Mouse (Mus musculus) limb, embryonic 14.5 days (tissue): ENCODE data around the gene Chad. TPM values are rescaled to one million over a fixed set of nuclear protein-coding genes. Genes with fewer than 3 reads are reported as not detected.

Experiments
- ATAC-seq: fragments of 200-750 bp; cut with Nextera tagmentation; 2 replicates; pipeline ENCODE4 v1.8.0; 2017; ENCODE audit warnings: low read depth, moderate number of reproducible peaks, moderate TSS enrichment; ENCODE audit not compliant: low FRiP score
- DNase-seq: peaks from one replicate; pipeline ENCODE4 v3.0.0-alpha.2; 2015; ENCODE audit warnings: low spot score
- H3K27ac ChIP-seq: fragments of 300-500 bp; sonication (generic); replicated peaks from 2 replicates; pipeline ENCODE4 v1.5.1; 2014; ENCODE audit warnings: low read depth, mild to moderate bottlenecking, low read length, moderate library complexity, mixed read lengths
- H3K27me3 ChIP-seq: fragments of 300-500 bp; sonication (generic); 2 replicates; pipeline ENCODE4 v1.6.1; 2014; ENCODE audit warnings: low read length, mixed read lengths; ENCODE audit not compliant: control insufficient read depth, insufficient read depth
- H3K36me3 ChIP-seq: fragments of 300-500 bp; sonication (generic); 2 replicates; pipeline ENCODE4 v1.6.1; 2014; ENCODE audit warnings: mild to moderate bottlenecking, low read length, moderate library complexity, mixed read lengths; ENCODE audit not compliant: control insufficient read depth, insufficient read depth
- H3K4me1 ChIP-seq: fragments of 300-500 bp; sonication (generic); 2 replicates; pipeline ENCODE4 v1.6.1; 2014; ENCODE audit warnings: antibody characterized with exemption, low read length, mixed read lengths; ENCODE audit not compliant: control insufficient read depth, insufficient read depth
- H3K4me2 ChIP-seq: fragments of 300-500 bp; sonication (generic); replicated peaks from 2 replicates; pipeline ENCODE4 v1.6.1; 2014; ENCODE audit warnings: low read depth, mild to moderate bottlenecking, low read length, moderate library complexity; ENCODE audit not compliant: severe bottlenecking
- H3K4me3 ChIP-seq: fragments of 300-500 bp; sonication (generic); replicated peaks from 2 replicates; pipeline ENCODE4 v1.5.1; 2014; ENCODE audit warnings: low read length
- H3K9ac ChIP-seq: fragments of 300-500 bp; sonication (generic); 2 replicates; pipeline ENCODE4 v1.6.1; 2014; ENCODE audit warnings: mild to moderate bottlenecking, low read depth, low read length, moderate library complexity; ENCODE audit not compliant: severe bottlenecking
- H3K9me3 ChIP-seq: fragments of 300-500 bp; sonication (generic); 2 replicates; pipeline ENCODE4 v1.6.1; 2016; ENCODE audit warnings: low read length; ENCODE audit not compliant: control insufficient read depth
- POLR2A ChIP-seq: fragments of 200-500 bp; IDR thresholded peaks from 2 replicates; pipeline ENCODE4 v1.8.0; 2012; ENCODE audit warnings: inconsistent platforms, mild to moderate bottlenecking, moderate library complexity, borderline replicate concordance; ENCODE audit not compliant: insufficient read depth, insufficient read length; ENCODE audit errors: extremely low read depth
- WGBS: fragments of 180-500 bp; shearing (Covaris S2); extraction: QIAGEN DNeasy Blood & Tissue Kit; methylation state at CpG from one replicate; pipeline ENCODE4 v1.1.7; 2014; 5-methylcytosine and 5-hydroxymethylcytosine counted together
- polyA plus RNA-seq, 2 experiments: library from polyadenylated mRNA; depleted of rRNA in 1 of 2; stranded (reverse) in 1 of 2; unstranded in 1 of 2; fragments of >200 nt; fragmentation: Nextera tagmentation in 1 of 2; extraction: Ambion mirVana in 1 of 2; gene quantifications; 2 replicates each; pipeline versions ENCODE4 v1.2.1 to v1.2.3; 2012 to 2014

Chad gene
- polyA plus RNA-seq, 2 experiments = 18.2 to 29.5 TPM

- Histone ChIP-seq H3K27me3 (no peaks in the 10 kb centered on the region), H3K4me3 (no peak overlapping the region), H3K9ac (0 out of 2 replicates have a peak overlapping the region, but pooled peaks have one; percentile 8), H3K9me3 (no peaks in the 10 kb centered on the region), H3K4me2 (peak overlapping the region; percentile 34), H3K36me3 (peaks cover 14% of the 10 kb centered on the region; the same call in 1 of the 2 replicates), H3K27ac (no peak overlapping the region), H3K4me1 (peaks cover 14% of the 10 kb centered on the region)
- WGBS = 57% methylated on average over 18 of the region's 18 CpGs
- no peak for DNase-seq
- ATAC-seq = no peak
- no peak for TF ChIP-seq POLR2A
Measured at GRCm38 (mm10) chr11:94544422-94544821, 20.4 kb upstream of the Chad start.

GRCm38 (mm10) chr11:94546381-94546780 is 18.5 kb upstream of the Chad start:
- 96% methylated on average over 5 of the region's 5 CpGs for WGBS
- Histone ChIP-seq H3K27ac (no peak overlapping the region), H3K4me1 (peaks cover 17% of the 10 kb centered on the region), H3K4me2 (no peak overlapping the region), H3K36me3 (peaks cover 14% of the 10 kb centered on the region; the same call in 1 of the 2 replicates), H3K27me3 (no peaks in the 10 kb centered on the region), H3K9ac (no peak overlapping the region), H3K9me3 (no peaks in the 10 kb centered on the region), H3K4me3 (no peak overlapping the region)
- TF ChIP-seq POLR2A = no peak
- ATAC-seq (no peak), DNase-seq (no peak)

- DNase-seq (no peak), ATAC-seq (no peak)
- WGBS = 90% methylated on average over 6 of the region's 6 CpGs
- H3K27me3 ChIP-seq = no peaks in the 10 kb centered on the region
- H3K27ac ChIP-seq = no peak overlapping the region
- peaks cover 17% of the 10 kb centered on the region for H3K4me1 ChIP-seq
- no peaks in the 10 kb centered on the region for H3K9me3 ChIP-seq
- H3K4me3 ChIP-seq = no peak overlapping the region
- H3K36me3 ChIP-seq = peaks cover 9% of the 10 kb centered on the region; the same call in 1 of the 2 replicates
- no peak overlapping the region for H3K4me2 ChIP-seq
- H3K9ac ChIP-seq = no peak overlapping the region
- TF ChIP-seq POLR2A = no peak
Measured at GRCm38 (mm10) chr11:94547271-94547670, 17.6 kb upstream of the Chad start.

GRCm38 (mm10) chr11:94548041-94548784 is 16.6 kb upstream of the Chad start:
- peaks cover 17% of the 10 kb centered on the region for H3K4me1 ChIP-seq
- H3K27me3 ChIP-seq = no peaks in the 10 kb centered on the region
- DNase-seq = no peak
- H3K4me3 ChIP-seq = peak overlapping the region; percentile 57
- no peak; the same call in 1 of the 2 replicates for ATAC-seq
- WGBS = 11% methylated on average over 24 of the region's 24 CpGs
- H3K27ac ChIP-seq = no peak overlapping the region
- no peaks in the 10 kb centered on the region for H3K9me3 ChIP-seq
- peak overlapping the region; percentile 66 for H3K9ac ChIP-seq
- H3K36me3 ChIP-seq = 0 out of 2 replicates have a peak, but pooled peaks cover 4% of the 10 kb centered on the region
- peak overlapping the region; percentile 78 for H3K4me2 ChIP-seq
- TF ChIP-seq POLR2A = no peak

GRCm38 (mm10) chr11:94548888-94549690 is 15.8 kb upstream of the Chad start, which contains the start of gene Rsad1:
Gene Rsad1, minus strand, starts transcription at chr11:94549255.
- H3K4me1 ChIP-seq = peaks cover 12% of the 10 kb centered on the region
- DNase-seq = peak; percentile 94
- TF ChIP-seq POLR2A = 0 out of 2 replicates have a peak, but pooled peaks have one; percentile 41
- no peaks in the 10 kb centered on the region for H3K9me3 ChIP-seq
- peak; percentile 89 for ATAC-seq
- no peaks in the 10 kb centered on the region for H3K27me3 ChIP-seq
- peak within 1 kb of the TSS; percentile 57 for H3K4me3 ChIP-seq
- H3K36me3 ChIP-seq = no peaks in the 10 kb centered on the region
- H3K9ac ChIP-seq = peak within 1 kb of the TSS; percentile 66
- 5% methylated on average over 46 of the region's 49 CpGs for WGBS
- H3K4me2 ChIP-seq = peak within 1 kb of the TSS; percentile 78
- peak within 1 kb of the TSS; percentile 79 for H3K27ac ChIP-seq
